Mouse (Mus musculus) B cell, adult 62 days (primary cell): ENCODE data around the gene Fosb. TPM values are rescaled to one million over a fixed set of nuclear protein-coding genes. Genes with fewer than 3 reads are reported as not detected.

ENCODE experiments used
- total RNA-seq: library from RNA; stranded (reverse); gene quantifications from 4 replicates; pipeline ENCODE4 v1.2.4, GENCODE M21; 2023

Fosb gene
- total RNA-seq, result 2,427 to 3,505 TPM (median 2,938 TPM) in 4 replicates

GRCm38 (mm10) chr7:19309884-19310641, at the start of gene Fosb:
Gene Fosb (minus strand): TSS chr7:19310051.

GRCm38 (mm10) chr7:19359299-19359891, 49.5 kb upstream of the Fosb start, which contains the start of the genes Cd3eap and Ppp1r13l:
Gene Cd3eap (minus strand): TSS chr7:19359483.
Gene Ppp1r13l (plus strand): TSS chr7:19359749.

GRCm38 (mm10) chr7:19344237-19344847, 34.5 kb upstream of the Fosb start, which contains the start of gene Ercc1:
Gene Ercc1 (plus strand): TSS chr7:19344778.

GRCm38 (mm10) chr7:19282385-19282784, 27.5 kb downstream of the Fosb start, which contains the start of gene Rtn2:
Gene Rtn2 (plus strand): TSS chr7:19282624.

GRCm38 (mm10) chr7:19279581-19280114, 30.2 kb downstream of the Fosb start, which contains the start of gene Ppm1n:
Gene Ppm1n (minus strand): TSS chr7:19280064.

GRCm38 (mm10) chr7:19271238-19272172, 38.3 kb downstream of the Fosb start, which contains the start of gene Vasp:
Gene Vasp (minus strand): TSS chr7:19271817.

Other genes with a start within 250 kb of the Fosb start
- gene Dmwd, start 233.8 kb downstream of the Fosb start, total RNA-seq, result 17.3 to 21.6 TPM (median 19.2 TPM) in 4 replicates
- 12.4 to 18.4 TPM (median 13.1 TPM) in 4 replicates for gene Dmpk, start 226.2 kb downstream of the Fosb start, total RNA-seq
- gene Six5, start 215.5 kb downstream of the Fosb start, total RNA-seq, result 0.24 to 0.69 TPM (median 0.42 TPM) in 4 replicates
- not detected in 4 replicates for gene Gm4969, start 191.7 kb downstream of the Fosb start, total RNA-seq
- gene Fbxo46, start 190.2 kb downstream of the Fosb start, total RNA-seq, result 20.6 to 21.9 TPM (median 21.4 TPM) in 4 replicates
- 9.9 to 12.7 TPM (median 10.7 TPM) in 4 replicates for gene Qpctl, start 160.8 kb downstream of the Fosb start, total RNA-seq
- 86.8 to 98.6 TPM (median 92.5 TPM) in 4 replicates for gene Snrpd2, start 160.3 kb downstream of the Fosb start, total RNA-seq
- not detected in 4 replicates for gene Gipr, start 143.9 kb downstream of the Fosb start, total RNA-seq
- 19.1 to 28.1 TPM (median 21.6 TPM) in 4 replicates for gene Eml2, start 133.6 kb downstream of the Fosb start, total RNA-seq
- gene Gpr4, start 97.5 kb downstream of the Fosb start, total RNA-seq, result not detected in 4 replicates
- 52.4 to 62.7 TPM (median 54.4 TPM) in 4 replicates for gene Opa3, start 81.7 kb downstream of the Fosb start, total RNA-seq
- 346 to 371 TPM (median 369 TPM) in 4 replicates for gene Vasp, start 38.2 kb downstream of the Fosb start, total RNA-seq
- not detected in 4 replicates for gene Ppm1n, start 30.0 kb downstream of the Fosb start, total RNA-seq
- gene Rtn2, start 27.4 kb downstream of the Fosb start, total RNA-seq, result 0.15 to 0.27 TPM in 2 of 4 replicates, not detected in the others
- 59.1 to 71.4 TPM (median 68.3 TPM) in 4 replicates for gene Ercc1, start 34.7 kb upstream of the Fosb start, total RNA-seq
- 4.3 to 7.0 TPM (median 5.9 TPM) in 4 replicates for gene Cd3eap, start 49.4 kb upstream of the Fosb start, total RNA-seq
- gene Ppp1r13l, start 49.7 kb upstream of the Fosb start, total RNA-seq, result 0.63 to 2.7 TPM (median 1.5 TPM) in 4 replicates
- gene Ercc2, start 72.0 kb upstream of the Fosb start, total RNA-seq, result 68.9 to 74.8 TPM (median 72.8 TPM) in 4 replicates
- 0.60 to 1.2 TPM (median 0.86 TPM) in 4 replicates for gene Klc3, start 94.1 kb upstream of the Fosb start, total RNA-seq
- gene Ckm, start 94.7 kb upstream of the Fosb start, total RNA-seq, result 0.97 TPM in 1 of 4 replicates, not detected in the others
- 26.4 to 33.1 TPM (median 28.6 TPM) in 4 replicates for gene Mark4, start 148.8 kb upstream of the Fosb start, total RNA-seq
- not detected in 4 replicates for gene Exoc3l2, start 153.3 kb upstream of the Fosb start, total RNA-seq
- 3.1 to 5.3 TPM (median 4.6 TPM) in 4 replicates for gene Bloc1s3, start 198.3 kb upstream of the Fosb start, total RNA-seq
- 27.9 to 35.9 TPM (median 30.9 TPM) in 4 replicates for gene Trappc6a, start 198.3 kb upstream of the Fosb start, total RNA-seq
- 0.31 to 0.78 TPM (median 0.53 TPM) in 4 replicates for gene Nkpd1, start 207.8 kb upstream of the Fosb start, total RNA-seq